Mouse (Mus musculus) central nervous system, embryonic 18 days (tissue): ENCODE data around the gene Trpm2. TPM values are rescaled to one million over a fixed set of nuclear protein-coding genes. Genes with fewer than 3 reads are reported as not detected.

Experiments
- polyA plus RNA-seq: library from polyadenylated mRNA; depleted of rRNA; stranded (reverse); fragments of >200 nt; gene quantifications from 2 replicates; pipeline ENCODE4 v1.2.3, GENCODE M21; 2012; rRNA removed

Gene Trpm2
- polyA plus RNA-seq = 12.8 and 13.4 TPM in 2 replicates

DNA sequence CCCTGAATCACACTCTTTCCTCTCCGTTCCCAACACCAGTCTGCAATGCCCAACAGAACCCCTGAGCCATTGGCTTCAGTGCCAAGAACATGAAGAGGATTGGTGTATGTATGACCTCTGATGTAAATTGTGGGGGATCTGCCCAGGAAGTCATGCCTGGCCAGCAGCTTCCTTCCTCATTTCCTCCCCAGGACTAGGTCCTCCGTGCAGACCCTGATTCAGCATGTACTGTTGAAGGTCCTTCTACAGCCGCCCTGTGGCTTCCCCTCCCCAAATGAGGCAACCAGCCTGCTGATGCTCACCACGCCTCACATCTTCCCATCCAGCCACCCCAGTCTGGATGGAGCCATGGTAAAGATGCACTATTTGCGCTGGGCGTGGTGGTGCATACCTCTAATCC, at the start of gene Trpm2:
TSS of gene Trpm2 (minus strand) at position 83 of the 400 bp plus-strand sequence.

GRCm38 (mm10) chr10:78009945-78010293, 39.6 kb upstream of the Trpm2 start, which contains the start of gene Pfkl:
TSS of gene Pfkl (minus strand) at chr10:78010083.

DNA sequence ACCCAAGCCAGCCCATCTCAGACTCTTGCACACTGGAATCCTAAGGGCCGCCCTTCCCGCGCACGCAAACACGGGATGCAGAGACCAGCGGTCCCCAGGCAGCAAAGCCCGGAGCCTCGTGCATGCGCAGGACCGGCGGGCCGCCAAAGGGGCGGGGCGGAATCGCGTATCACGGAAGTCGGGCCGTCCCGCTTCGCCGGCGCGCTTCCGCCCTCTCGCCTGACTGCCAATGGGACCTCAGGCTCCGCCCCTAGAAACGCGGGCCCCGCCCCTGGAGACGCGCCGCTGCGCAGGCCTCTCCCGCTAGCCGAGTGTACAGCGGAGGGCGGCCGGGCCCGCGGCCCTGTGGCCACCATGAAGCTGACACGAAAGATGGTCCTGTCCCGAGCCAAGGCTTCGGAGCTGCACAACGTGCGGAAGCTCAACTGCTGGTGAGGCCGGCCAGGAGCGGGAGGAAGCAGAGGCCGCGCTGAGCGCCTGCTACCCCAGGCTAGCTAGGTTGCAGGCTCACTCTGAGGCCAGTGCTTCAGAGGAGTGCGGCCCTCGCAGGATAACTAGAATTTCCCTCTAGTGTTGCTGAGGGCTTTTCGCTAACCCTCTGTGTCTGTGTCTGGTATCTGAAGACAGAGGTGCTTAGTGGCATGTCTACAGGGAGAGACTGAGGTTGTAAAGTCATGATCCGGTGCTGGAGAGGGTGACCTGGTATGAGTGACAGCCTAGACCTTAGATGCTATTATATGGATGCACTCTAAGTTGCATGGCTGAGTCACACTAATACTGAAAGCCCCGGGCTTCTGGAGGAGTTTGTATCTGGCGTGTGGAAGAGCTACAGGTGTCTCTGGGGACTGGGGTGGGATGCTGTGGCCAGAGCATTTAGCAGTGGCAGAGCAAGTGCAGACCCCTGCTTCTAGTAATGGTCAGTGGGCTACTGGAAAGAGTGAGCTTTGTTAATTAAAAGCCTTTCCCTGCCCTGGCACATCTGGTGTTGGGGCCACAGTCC, 8.3 kb upstream of the Trpm2 start, which contains the start of gene 1810043G02Rik:
TSS of gene 1810043G02Rik (plus strand) at position 174 of the 1,000 bp plus-strand sequence.

GRCm38 (mm10) chr10:77902211-77902893, 68.0 kb downstream of the Trpm2 start, which contains the start of gene Lrrc3:
TSS of gene Lrrc3 (minus strand) at chr10:77902536.

DNA sequence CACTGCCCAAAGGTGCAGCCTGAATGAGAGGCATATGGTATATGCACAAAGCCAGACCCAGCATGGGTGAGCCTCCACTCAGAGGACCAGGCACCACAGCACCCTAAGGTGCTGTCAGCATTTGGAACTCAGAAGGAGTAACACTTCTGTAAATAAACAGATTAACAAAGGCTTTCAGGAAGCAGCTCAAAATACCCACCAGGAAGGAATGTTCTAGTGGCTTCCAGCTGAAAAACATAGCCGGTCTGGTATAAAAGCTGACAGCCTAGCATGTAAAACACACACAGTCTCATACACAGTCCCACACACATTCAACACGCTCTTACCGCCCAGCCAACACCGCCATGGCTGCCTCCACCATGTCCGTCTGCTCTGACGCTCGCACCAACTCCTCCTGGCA, 108.7 kb downstream of the Trpm2 start, which contains the start of gene Gm3285:
TSS of gene Gm3285 (plus strand) at position 301 of the 400 bp plus-strand sequence.

Other genes starting within 250 kb of the Trpm2 start
- not detected in 2 replicates for gene Krtap12-1, start 250.0 kb downstream of the Trpm2 start, polyA plus RNA-seq
- gene Gm10100, start 244.1 kb downstream of the Trpm2 start, polyA plus RNA-seq = not detected in 2 replicates
- gene Gm18596, start 227.9 kb downstream of the Trpm2 start, polyA plus RNA-seq = not detected in 2 replicates
- not detected in 2 replicates for gene Gm9736, start 219.2 kb downstream of the Trpm2 start, polyA plus RNA-seq
- not detected in 2 replicates for gene Gm3233, start 210.9 kb downstream of the Trpm2 start, polyA plus RNA-seq
- gene Gm3238, start 199.2 kb downstream of the Trpm2 start, polyA plus RNA-seq = not detected in 2 replicates
- not detected in 2 replicates for gene Gm7138, start 193.6 kb downstream of the Trpm2 start, polyA plus RNA-seq
- gene Gm3250, start 188.0 kb downstream of the Trpm2 start, polyA plus RNA-seq = not detected in 2 replicates
- gene Gm7137, start 182.4 kb downstream of the Trpm2 start, polyA plus RNA-seq = not detected in 2 replicates
- not detected in 2 replicates for gene Gm9639, start 175.5 kb downstream of the Trpm2 start, polyA plus RNA-seq
- not detected in 2 replicates for gene Gm19668, start 171.4 kb downstream of the Trpm2 start, polyA plus RNA-seq
- gene Gm9507, start 158.7 kb downstream of the Trpm2 start, polyA plus RNA-seq = 0.09 TPM in 1 of 2 replicates, not detected in the other
- gene Gm2696, start 155.9 kb downstream of the Trpm2 start, polyA plus RNA-seq = not detected in 2 replicates
- gene Krtap10-4, start 143.5 kb downstream of the Trpm2 start, polyA plus RNA-seq = not detected in 2 replicates
- not detected in 2 replicates for gene Krtap10-10, start 134.6 kb downstream of the Trpm2 start, polyA plus RNA-seq
- not detected in 2 replicates for gene Gm36176, start 123.8 kb downstream of the Trpm2 start, polyA plus RNA-seq
- not detected in 2 replicates for gene Gm10318, start 117.7 kb downstream of the Trpm2 start, polyA plus RNA-seq
- gene Gm3285, start 108.6 kb downstream of the Trpm2 start, polyA plus RNA-seq = not detected in 2 replicates
- gene Lrrc3, start 68.0 kb downstream of the Trpm2 start, polyA plus RNA-seq = 19.3 and 20.3 TPM in 2 replicates
- gene 1810043G02Rik, start 8.0 kb upstream of the Trpm2 start, polyA plus RNA-seq = 66.5 and 68.2 TPM in 2 replicates
- gene Pfkl, start 39.5 kb upstream of the Trpm2 start, polyA plus RNA-seq = 159 and 175 TPM in 2 replicates
- not detected in 2 replicates for gene Dnmt3l, start 71.4 kb upstream of the Trpm2 start, polyA plus RNA-seq
- 0.62 and 0.68 TPM in 2 replicates for gene Aire, start 73.0 kb upstream of the Trpm2 start, polyA plus RNA-seq
- gene Icosl, start 98.7 kb upstream of the Trpm2 start, polyA plus RNA-seq = 1.1 and 1.3 TPM in 2 replicates
- gene D10Jhu81e, start 199.2 kb upstream of the Trpm2 start, polyA plus RNA-seq = 76.6 and 90.9 TPM in 2 replicates
- gene Pwp2, start 214.6 kb upstream of the Trpm2 start, polyA plus RNA-seq = 20.7 and 22.1 TPM in 2 replicates